Mouse (Mus musculus) forelimb bud, embryonic 11.5 days (tissue): ENCODE data around the gene Zbtb32.
A peak's percentile ranks its signal among the peaks of the same experiment; 100 is the strongest.

Source experiments
- DNase-seq: peaks from one replicate; pipeline ENCODE4 v3.0.0-alpha.2; 2012; ENCODE audit warnings: low read depth, low spot score

Gene Zbtb32

GRCm38 (mm10) chr7:30572389-30572788, 26.3 kb downstream of the Zbtb32 start:
- no peak for DNase-seq

GRCm38 (mm10) chr7:30567555-30567954, 31.2 kb downstream of the Zbtb32 start:
- no peak for DNase-seq

GRCm38 (mm10) chr7:30566033-30566432, 32.7 kb downstream of the Zbtb32 start:
- no peak for DNase-seq

- DNase-seq, result no peak
Observed at GRCm38 (mm10) chr7:30564970-30565571, 33.6 kb downstream of the Zbtb32 start, which contains the start of gene Igflr1. TSS of gene Igflr1 (plus strand) at chr7:30565427.

- DNase-seq, result no peak
Observed at GRCm38 (mm10) chr7:30563906-30564280, 34.8 kb downstream of the Zbtb32 start.

- DNase-seq, result peak; percentile 98
Observed at GRCm38 (mm10) chr7:30563117-30563905, 35.4 kb downstream of the Zbtb32 start, which contains the start of the genes U2af1l4, Gm49396 and Psenen. TSS of gene U2af1l4 (plus strand) at chr7:30563301. TSS of gene Gm49396 (plus strand) at chr7:30563344. TSS of gene Psenen (minus strand) at chr7:30563627.

GRCm38 (mm10) chr7:30562526-30563116, 36.1 kb downstream of the Zbtb32 start:
- DNase-seq, result no peak

GRCm38 (mm10) chr7:30560296-30560695, 38.4 kb downstream of the Zbtb32 start:
- DNase-seq, result no peak

GRCm38 (mm10) chr7:30559443-30559954, 39.2 kb downstream of the Zbtb32 start, which contains the start of gene Lin37:
TSS of gene Lin37 (minus strand) at chr7:30559838.
- peak; percentile 96 for DNase-seq

- DNase-seq, result no peak
Observed at GRCm38 (mm10) chr7:30558656-30559442, 39.9 kb downstream of the Zbtb32 start.

- no peak for DNase-seq
Observed at GRCm38 (mm10) chr7:30557901-30558514, 40.7 kb downstream of the Zbtb32 start.

GRCm38 (mm10) chr7:30556894-30557536, 41.7 kb downstream of the Zbtb32 start:
- DNase-seq, result no peak

GRCm38 (mm10) chr7:30553810-30554584, 44.7 kb downstream of the Zbtb32 start:
- DNase-seq, result no peak

- DNase-seq, result no peak
Observed at GRCm38 (mm10) chr7:30553021-30553589, 45.6 kb downstream of the Zbtb32 start.

- DNase-seq, result peak; percentile 97
Observed at GRCm38 (mm10) chr7:30552102-30553020, 46.3 kb downstream of the Zbtb32 start, which contains the start of the genes Hspb6 and Proser3. TSS of gene Hspb6 (plus strand) at chr7:30552178. TSS of gene Proser3 (minus strand) at chr7:30552299.

- no peak for DNase-seq
Observed at GRCm38 (mm10) chr7:30551445-30552101, 47.1 kb downstream of the Zbtb32 start.

- DNase-seq, result no peak
Observed at GRCm38 (mm10) chr7:30550603-30551002, 48.1 kb downstream of the Zbtb32 start.

GRCm38 (mm10) chr7:30549880-30550279, 48.8 kb downstream of the Zbtb32 start:
- no peak for DNase-seq
